Mouse (Mus musculus) induced T-regulatory cell, adult 2 months (primary cell): ENCODE results near the gene Tma7.

Experiments
- DNase-seq: peaks from one replicate; pipeline ENCODE4 v3.0.0-alpha.2; 2012; ENCODE audit warnings: low read depth

Tma7 gene

GRCm38 (mm10) chr9:109046306-109046705 lies 36.1 kb downstream of the Tma7 start:
- DNase-seq = peak; percentile 93

DNA sequence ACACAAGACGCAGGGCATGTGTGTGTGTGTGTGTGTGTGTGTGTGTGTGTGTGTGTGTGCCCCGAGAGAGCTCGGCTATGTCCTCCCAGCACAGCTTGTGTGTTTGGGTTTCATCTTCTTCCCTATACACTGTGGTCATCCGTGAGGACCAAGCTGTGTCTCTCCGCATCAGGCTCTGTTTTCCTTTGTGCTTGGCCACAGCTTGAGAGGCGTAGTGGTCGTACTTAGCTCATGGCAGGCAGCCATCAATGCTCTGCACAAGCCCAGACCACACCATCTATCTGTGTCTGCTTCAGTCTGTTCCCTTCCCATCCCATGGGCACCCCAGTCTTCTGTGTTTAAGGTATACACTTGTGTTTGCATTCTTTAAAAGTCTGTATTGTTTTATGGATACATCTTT lies 41.0 kb downstream of the Tma7 start:
- no peak for DNase-seq

- DNase-seq = no peak
These were observed 41.5 kb downstream of the Tma7 start for GRCm38 (mm10) chr9:109040906-109041305.

GRCm38 (mm10) chr9:109040216-109040615 lies 42.2 kb downstream of the Tma7 start:
- no peak for DNase-seq

GRCm38 (mm10) chr9:109039681-109040080 lies 42.7 kb downstream of the Tma7 start:
- DNase-seq = no peak

- no peak for DNase-seq
These were observed 43.5 kb downstream of the Tma7 start for GRCm38 (mm10) chr9:109038901-109039364.

DNA sequence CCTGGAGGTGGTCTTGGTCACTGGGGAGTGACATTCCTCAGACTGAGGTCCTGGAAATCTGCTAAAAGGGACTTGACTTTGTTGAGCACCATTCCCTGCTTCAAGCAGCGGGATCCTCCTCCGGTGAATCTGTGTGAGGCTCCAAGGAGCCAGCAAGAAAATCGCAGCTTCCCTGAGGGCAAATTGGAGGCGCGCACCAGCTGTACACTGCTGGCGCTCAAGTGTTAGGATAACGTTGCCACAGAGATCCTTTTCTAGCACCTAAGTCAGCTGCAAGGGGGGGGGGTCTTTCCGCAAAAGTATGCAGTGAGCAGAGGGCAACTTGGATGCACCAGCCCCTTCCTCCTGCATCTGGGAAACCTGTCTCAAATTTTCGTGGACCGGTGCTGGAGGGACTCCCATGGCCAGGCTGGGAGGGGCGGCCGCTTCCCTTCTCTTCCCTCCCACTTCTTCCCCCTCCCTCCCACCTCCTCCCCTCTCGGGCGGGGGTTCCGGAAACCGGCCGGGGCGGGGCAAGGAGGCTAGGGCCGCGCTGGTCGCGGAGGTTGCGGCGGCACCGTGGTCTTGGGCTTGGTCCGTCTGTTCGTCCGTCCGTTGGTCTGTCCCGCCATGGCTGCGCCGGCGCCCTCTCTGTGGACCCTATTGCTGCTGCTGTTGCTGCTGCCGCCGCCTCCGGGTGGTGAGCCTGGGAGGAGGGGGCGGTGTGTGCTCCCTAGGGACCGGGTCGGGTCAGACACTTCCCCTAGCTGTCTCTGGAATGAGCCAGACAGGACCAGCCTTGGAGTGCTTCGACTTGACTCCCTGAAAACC lies 44.1 kb downstream of the Tma7 start, which contains the start of gene Shisa5:
Gene Shisa5 (plus strand): TSS at position 480 of the 810 bp plus-strand sequence.
- peak; percentile 82 for DNase-seq

GRCm38 (mm10) chr9:109032435-109032834 lies 50.0 kb downstream of the Tma7 start:
- no peak for DNase-seq

- DNase-seq = no peak
These were observed 50.7 kb downstream of the Tma7 start for GRCm38 (mm10) chr9:109031686-109032085.

- DNase-seq = no peak
These were observed 51.4 kb downstream of the Tma7 start for GRCm38 (mm10) chr9:109031001-109031400.

DNA sequence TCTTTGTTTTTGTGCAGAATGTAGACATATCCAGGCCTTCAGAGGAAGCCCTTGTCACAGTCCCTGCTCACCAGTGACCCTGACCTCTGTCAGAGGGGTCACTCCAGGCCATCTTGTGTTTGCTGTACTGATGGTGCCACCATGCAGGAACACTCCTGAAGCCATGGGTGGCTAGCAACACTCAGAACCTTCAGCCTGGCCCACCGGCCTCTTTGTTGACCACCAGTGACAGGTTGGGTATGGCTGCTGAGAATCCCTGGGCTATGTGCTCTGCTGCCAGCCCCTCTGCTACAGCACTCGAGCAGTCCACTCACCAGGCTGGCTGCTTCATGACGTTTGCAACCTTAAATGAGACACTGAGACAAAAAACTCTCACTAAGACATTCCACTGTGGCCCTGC lies 52.1 kb downstream of the Tma7 start:
- no peak for DNase-seq

DNA sequence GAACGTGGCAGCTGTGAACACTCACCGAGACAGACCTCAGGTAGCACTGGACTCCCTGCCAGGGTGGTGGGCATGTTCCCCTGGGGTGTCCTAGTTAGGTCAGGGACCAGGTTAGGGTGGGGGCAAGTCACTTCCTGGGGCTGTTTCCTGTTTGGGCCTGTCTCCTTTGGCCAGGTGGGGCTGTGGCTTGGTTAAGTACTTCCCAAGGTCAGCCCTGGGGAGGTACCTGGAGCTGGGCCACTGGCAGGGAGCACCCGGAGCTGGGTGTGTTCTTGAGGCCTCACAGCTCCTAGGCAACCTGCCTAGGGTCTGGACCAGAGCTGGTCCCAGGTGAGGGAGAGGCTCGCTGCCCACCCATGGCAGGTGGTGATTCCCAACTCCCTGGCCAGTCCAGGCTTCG lies 53.5 kb downstream of the Tma7 start:
- no peak for DNase-seq

DNA sequence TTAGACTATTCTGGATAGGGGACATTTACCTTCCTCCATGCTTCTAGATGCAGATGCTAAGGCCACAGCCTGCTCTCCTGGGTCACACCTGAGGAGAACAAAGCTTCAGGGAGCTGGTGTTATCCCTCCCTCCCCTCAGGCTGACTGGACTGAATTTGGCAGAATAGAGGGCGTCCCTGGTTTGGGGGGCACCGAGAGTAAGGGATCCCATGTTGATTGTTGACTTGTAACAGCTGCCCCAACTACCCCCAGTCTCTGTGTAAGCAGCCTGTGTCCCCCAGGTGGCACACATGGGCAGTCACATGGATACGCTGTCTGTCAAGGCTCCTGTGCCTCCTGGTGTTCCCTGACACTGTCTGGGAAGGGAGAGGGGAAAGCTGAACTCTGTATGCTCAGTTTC lies 54.0 kb downstream of the Tma7 start:
- DNase-seq = no peak

DNA sequence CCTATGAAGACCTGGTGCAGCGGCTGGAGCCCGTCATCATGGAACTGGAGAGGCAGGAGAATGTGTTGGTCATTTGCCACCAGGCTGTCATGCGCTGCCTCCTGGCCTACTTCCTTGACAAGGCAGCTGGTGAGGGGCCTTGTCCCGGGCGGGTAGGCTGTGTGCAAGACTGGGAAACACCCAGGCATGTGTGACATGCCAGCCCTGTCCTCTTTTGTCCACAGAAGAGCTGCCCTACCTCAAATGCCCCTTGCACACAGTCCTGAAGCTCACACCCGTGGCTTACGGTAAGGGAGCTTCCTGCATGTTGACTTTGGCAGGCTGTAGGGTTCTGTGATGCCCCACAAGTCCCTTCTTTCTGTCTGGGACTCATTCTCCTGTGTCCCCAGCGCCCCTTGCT lies 54.9 kb downstream of the Tma7 start:
- DNase-seq = no peak
